Mouse (Mus musculus): Measurements from ENCODE around the gene L3hypdh.

The L3hypdh gene

GRCm38 (mm10) chr12:72085329-72086165 lies at the start of gene L3hypdh, which contains the start of gene Jkamp:
TSS of gene L3hypdh (minus strand) at chr12:72085439.
TSS of gene Jkamp (plus strand) at chr12:72085589.
- peak; percentile 100 for DNase-seq

- DNase-seq, result no peak
Measured at GRCm38 (mm10) chr12:72129203-72129602, 44.0 kb upstream of the L3hypdh start.

- DNase-seq, result no peak
Measured at GRCm38 (mm10) chr12:72115686-72116345, 30.6 kb upstream of the L3hypdh start.

GRCm38 (mm10) chr12:72115126-72115525 lies 29.9 kb upstream of the L3hypdh start:
- no peak for DNase-seq

GRCm38 (mm10) chr12:72104525-72105281 lies 19.5 kb upstream of the L3hypdh start:
- DNase-seq, result peak; percentile 84 to 90

GRCm38 (mm10) chr12:72104027-72104426 lies 18.8 kb upstream of the L3hypdh start:
- DNase-seq, result no peak

GRCm38 (mm10) chr12:72102776-72103175 lies 17.5 kb upstream of the L3hypdh start:
- DNase-seq, result no peak

- no peak for DNase-seq
Measured at GRCm38 (mm10) chr12:72096966-72097365, 11.7 kb upstream of the L3hypdh start.

- DNase-seq, result no peak
Measured at GRCm38 (mm10) chr12:72089802-72090201, 4.6 kb upstream of the L3hypdh start.

- DNase-seq, result peak in 1 of 2 experiments; percentile 42
Measured at GRCm38 (mm10) chr12:72086166-72086825, 1.1 kb upstream of the L3hypdh start.

- DNase-seq, result no peak
Measured at GRCm38 (mm10) chr12:72085024-72085328, 263 bp downstream of the L3hypdh start.

GRCm38 (mm10) chr12:72084261-72085023 lies 797 bp downstream of the L3hypdh start:
- peak; percentile 75 to 79 for DNase-seq

- DNase-seq, result no peak
Measured at GRCm38 (mm10) chr12:72083265-72083664, 2.0 kb downstream of the L3hypdh start.

GRCm38 (mm10) chr12:72082370-72082769 lies 2.9 kb downstream of the L3hypdh start:
- peak; percentile 27 for DNase-seq

- no peak for DNase-seq
Measured at GRCm38 (mm10) chr12:72081961-72082360, 3.3 kb downstream of the L3hypdh start.

GRCm38 (mm10) chr12:72078248-72078647 lies 7.0 kb downstream of the L3hypdh start:
- DNase-seq, result no peak

GRCm38 (mm10) chr12:72070327-72071269 lies 14.6 kb downstream of the L3hypdh start, which contains the start of gene Gpr135:
TSS of gene Gpr135 (minus strand) at chr12:72071125.
- peak; percentile 93 to 94 for DNase-seq

- DNase-seq, result no peak
Measured at GRCm38 (mm10) chr12:72069626-72070326, 15.5 kb downstream of the L3hypdh start.

- no peak for DNase-seq
Measured at GRCm38 (mm10) chr12:72057780-72058179, 27.5 kb downstream of the L3hypdh start.

- DNase-seq, result no peak
Measured at GRCm38 (mm10) chr12:72053851-72054250, 31.4 kb downstream of the L3hypdh start.

All from cerebellum, postnatal 10 days (tissue).